ENCODE assay signal across 11 mouse cellular contexts in genomic region chr16:34493914-34494313, GRCm38 (mm10).
A peak's percentile ranks its signal among the peaks of the same experiment; 100 is the strongest.
DNase-seq lines count a peak whose midpoint lies in the region; ATAC-seq lines count a peak whose summit lies in the region.
"Had no signal": no experiment of that assay in that cellular context is flagged by ENCODE, and none has a peak within 500 bp of the region (broad histone marks: within the 10 kb centered on the region; RNA-seq: fewer than 3 reads in every experiment).

No protein-coding gene starts in this region.

- peak; percentile 89 for ATAC-seq in lung, embryonic 16.5 days (ENCODE audit: low read depth)
- ATAC-seq in megakaryocyte-erythroid progenitor cell, adult 5-6 weeks (replicated peaks; ENCODE audit: low FRiP score, low TSS enrichment, poor library complexity, severe bottlenecking), result no peak

- H3K36me3 ChIP-seq in lung, embryonic 16.5 days (ENCODE audit: control insufficient read depth, insufficient read depth, low read length), result no peaks in the 10 kb centered on the region

- peak overlapping the region; percentile 44 for H3K27ac ChIP-seq in lung, embryonic 16.5 days (ENCODE audit: low read length)
- H3K27ac ChIP-seq: hindbrain, embryonic 14.5 days had no signal

- H3K4me1 ChIP-seq in lung, embryonic 16.5 days (replicated peaks; ENCODE audit: control insufficient read depth, insufficient read depth, low read length), result peaks cover 32% of the 10 kb centered on the region

- intact Hi-C loops in heart, postnatal 36 days (cut with DNase I), result loop anchor here (5.0 kb wide), 2 partner anchors 52 to 78 kb away; partner anchors contain the start of gene Kalrn

- H3K9ac ChIP-seq in lung, embryonic 16.5 days (ENCODE audit: low read length), result no peak overlapping the region
- H3K9ac ChIP-seq: hindbrain, embryonic 14.5 days had no signal

- H3K4me2 ChIP-seq in lung, embryonic 16.5 days (ENCODE audit: low read depth, low read length), result peak overlapping the region; percentile 19; the same call in 1 of the 2 replicates
- H3K4me2 ChIP-seq: hindbrain, embryonic 14.5 days had no signal

- WGBS in lung, embryonic 16.5 days, result 27% methylated on average over 3 of the region's 3 CpGs

- H3K4me3 ChIP-seq in lung, embryonic 16.5 days (ENCODE audit: low read length), result no peak overlapping the region
- H3K4me3 ChIP-seq: erythroblast, embryonic 14.5 days had no signal

- DNase-seq in adrenal gland, postnatal 10 days, result peak; percentile 48
- DNase-seq in adrenal gland, postnatal 4 days (ENCODE audit: low spot score in 2 of 2), result no peak
- peak; percentile 58 for DNase-seq in adipocyte (ENCODE audit: low spot score)
- peak; percentile 35 to 56 for DNase-seq in heart, postnatal 36 days
- no peak for DNase-seq in cerebellum, adult 11 months
- DNase-seq in frontal cortex, postnatal 14 days (ENCODE audit: low spot score in 2 of 2), result no peak
- DNase-seq: cerebellum, adult 18-20 months had no signal

- no peaks in the 10 kb centered on the region for H3K27me3 ChIP-seq in lung, embryonic 16.5 days (ENCODE audit: control insufficient read depth, insufficient read depth, low read depth, low read length)

- no peaks in the 10 kb centered on the region for H3K9me3 ChIP-seq in lung, embryonic 16.5 days (ENCODE audit: control insufficient read depth, low read length)

Comparison
In these comparisons a context has a peak if more than half of its experiments do, and no peak if none do; other contexts are left out.
1. DNase-seq: peak in adrenal gland, postnatal 10 days (single experiment), adipocyte (single experiment) and heart, postnatal 36 days (2 of 2); none in adrenal gland, postnatal 4 days (0 of 2), cerebellum, adult 11 months (single experiment) and frontal cortex, postnatal 14 days (0 of 2).